Mouse (Mus musculus): ENCODE data around the gene Tmprss11f.
"Not testable (repeated sequence)": the region's sequence is repeated elsewhere in the genome, so short reads cannot be mapped to it uniquely, and the experiment has no call there.

The Tmprss11f gene

GRCm38 (mm10) chr5:86632324-86632723, at the start of gene Tmprss11f:
TSS of gene Tmprss11f (minus strand) at chr5:86632424.
- no peak for DNase-seq (ENCODE audit: low spot score)

- no peak for DNase-seq (ENCODE audit: low spot score)
These were observed 44.0 kb upstream of the Tmprss11f start, which contains the start of gene Tmprss11b for GRCm38 (mm10) chr5:86676262-86676661. TSS of gene Tmprss11b (minus strand) at chr5:86676362.

GRCm38 (mm10) chr5:86649185-86649584, 17.0 kb upstream of the Tmprss11f start:
- DNase-seq (ENCODE audit: low spot score), result peak; percentile 2

GRCm38 (mm10) chr5:86640795-86641194, 8.6 kb upstream of the Tmprss11f start:
- no peak for DNase-seq (ENCODE audit: low spot score)

GRCm38 (mm10) chr5:86630700-86631099, 1.5 kb downstream of the Tmprss11f start:
- no peak for DNase-seq (ENCODE audit: low spot score)

- DNase-seq (ENCODE audit: low spot score), result no peak
These were observed 10.4 kb downstream of the Tmprss11f start for GRCm38 (mm10) chr5:86621778-86622177.

GRCm38 (mm10) chr5:86585896-86586295, 46.3 kb downstream of the Tmprss11f start:
- no peak for DNase-seq (ENCODE audit: low spot score)

GRCm38 (mm10) chr5:86582618-86583017, 49.6 kb downstream of the Tmprss11f start:
- DNase-seq (ENCODE audit: low spot score), result no peak

GRCm38 (mm10) chr5:86581998-86582397, 50.2 kb downstream of the Tmprss11f start:
- DNase-seq (ENCODE audit: low spot score), result no peak

GRCm38 (mm10) chr5:86578761-86579160, 53.5 kb downstream of the Tmprss11f start:
- not testable (repeated sequence) for DNase-seq (ENCODE audit: low spot score)

GRCm38 (mm10) chr5:86546693-86547092, 85.5 kb downstream of the Tmprss11f start:
- no peak for DNase-seq (ENCODE audit: low spot score)

- no peak for DNase-seq (ENCODE audit: low spot score)
These were observed 91.6 kb downstream of the Tmprss11f start for GRCm38 (mm10) chr5:86540601-86541000.

- DNase-seq (ENCODE audit: low spot score), result no peak
These were observed 103.5 kb downstream of the Tmprss11f start for GRCm38 (mm10) chr5:86528725-86529124.

- DNase-seq (ENCODE audit: low spot score), result no peak
These were observed 113.7 kb downstream of the Tmprss11f start, which contains the start of gene Tmprss11g for GRCm38 (mm10) chr5:86518500-86518899. TSS of gene Tmprss11g (minus strand) at chr5:86518600.

GRCm38 (mm10) chr5:86511538-86511937, 120.7 kb downstream of the Tmprss11f start:
- no peak for DNase-seq (ENCODE audit: low spot score)

GRCm38 (mm10) chr5:86493453-86493852, 138.8 kb downstream of the Tmprss11f start:
- DNase-seq (ENCODE audit: low spot score), result no peak

- DNase-seq (ENCODE audit: low spot score), result no peak
These were observed 149.7 kb downstream of the Tmprss11f start for GRCm38 (mm10) chr5:86482562-86482961.

GRCm38 (mm10) chr5:86482031-86482430, 150.2 kb downstream of the Tmprss11f start:
- no peak for DNase-seq (ENCODE audit: low spot score)

GRCm38 (mm10) chr5:86473859-86474258, 158.4 kb downstream of the Tmprss11f start:
- no peak for DNase-seq (ENCODE audit: low spot score)

Measured in c-Kit-positive CD71-positive TER-119-positive erythroid progenitor cells, embryonic 14.5 days (primary cell).